Mouse (Mus musculus): ENCODE measurements around the gene Pex5l. TPM values are rescaled to one million over a fixed set of nuclear protein-coding genes. Genes with fewer than 3 reads are reported as not detected.

The Pex5l gene
- polyA plus RNA-seq, 1 experiment from 2014 or later = 4.5 TPM

DNA sequence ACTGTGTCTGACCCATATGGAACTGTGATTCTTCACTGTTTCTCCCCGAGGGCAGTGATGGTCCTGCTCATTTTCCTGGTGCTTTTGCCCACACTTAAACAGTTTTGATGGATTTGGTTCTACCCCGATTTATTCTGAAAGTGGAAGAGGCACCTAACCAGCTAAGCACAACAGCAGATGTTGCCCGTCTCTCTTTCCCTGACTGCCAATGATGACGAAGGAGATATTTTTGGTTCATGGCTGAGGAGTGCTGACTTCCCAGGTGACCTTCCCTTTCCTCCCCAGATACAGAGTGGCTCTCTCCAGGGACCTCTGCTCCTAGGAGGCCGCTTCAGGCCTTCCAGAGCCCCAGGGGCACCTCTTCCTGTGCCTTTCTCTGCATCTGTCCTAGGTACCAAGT lies 155.2 kb downstream of the Pex5l start:
- Histone ChIP-seq H3K36me3 (ENCODE audit: control insufficient read depth, insufficient read depth, low read length) (no peaks in the 10 kb centered on the region), H3K4me1 (replicated peaks; ENCODE audit: control insufficient read depth, insufficient read depth, low read length) (no peaks in the 10 kb centered on the region), H3K27me3 (ENCODE audit: control insufficient read depth, insufficient read depth, low read length) (no peaks in the 10 kb centered on the region), H3K27ac (ENCODE audit: low read depth, low read length) (no peak overlapping the region), H3K9ac (ENCODE audit: low read depth, low read length) (no peak overlapping the region), H3K4me2 (replicated peaks; ENCODE audit: low read depth, low read length) (no peak overlapping the region), H3K9me3 (ENCODE audit: control insufficient read depth, low read length) (no peaks in the 10 kb centered on the region), H3K4me3 (ENCODE audit: low read depth, low read length) (no peak overlapping the region)
- DNase-seq (ENCODE audit: low spot score) (no peak), ATAC-seq (ENCODE audit: low FRiP score) (no peak)
- 79% methylated on average over 5 of the region's 5 CpGs for WGBS

DNA sequence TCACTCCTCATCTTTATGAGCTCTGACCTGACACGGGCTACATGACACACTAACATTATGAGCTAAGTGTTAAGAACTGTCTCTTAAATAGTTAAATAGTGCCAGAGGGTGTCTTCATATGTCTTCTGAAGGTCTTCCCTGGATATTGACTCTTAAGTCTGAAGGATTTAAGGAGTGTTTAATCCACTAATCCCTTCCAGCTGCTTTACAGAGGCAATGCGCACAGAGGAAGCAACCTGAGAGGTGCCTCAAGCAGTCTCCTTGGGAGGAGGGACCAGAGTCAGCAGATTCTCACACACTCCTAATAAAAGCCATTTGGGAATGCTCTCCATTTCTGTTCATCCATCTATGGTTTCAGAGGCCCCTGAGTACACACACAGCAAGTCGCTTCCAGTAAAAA lies 157.9 kb downstream of the Pex5l start:
- no peak overlapping the region for H3K27ac ChIP-seq (ENCODE audit: low read depth, low read length)
- H3K36me3 ChIP-seq (ENCODE audit: control insufficient read depth, insufficient read depth, low read length) = no peaks in the 10 kb centered on the region
- no peaks in the 10 kb centered on the region for H3K27me3 ChIP-seq (ENCODE audit: control insufficient read depth, insufficient read depth, low read length)
- no peak for ATAC-seq (ENCODE audit: low FRiP score)
- H3K4me1 ChIP-seq (replicated peaks; ENCODE audit: control insufficient read depth, insufficient read depth, low read length) = no peaks in the 10 kb centered on the region
- 70% methylated on average over 3 of the region's 3 CpGs for WGBS
- DNase-seq (ENCODE audit: low spot score) = no peak
- H3K4me3 ChIP-seq (ENCODE audit: low read depth, low read length) = no peak overlapping the region
- no peak overlapping the region for H3K4me2 ChIP-seq (replicated peaks; ENCODE audit: low read depth, low read length)
- no peaks in the 10 kb centered on the region for H3K9me3 ChIP-seq (ENCODE audit: control insufficient read depth, low read length)
- H3K9ac ChIP-seq (ENCODE audit: low read depth, low read length) = no peak overlapping the region

DNA sequence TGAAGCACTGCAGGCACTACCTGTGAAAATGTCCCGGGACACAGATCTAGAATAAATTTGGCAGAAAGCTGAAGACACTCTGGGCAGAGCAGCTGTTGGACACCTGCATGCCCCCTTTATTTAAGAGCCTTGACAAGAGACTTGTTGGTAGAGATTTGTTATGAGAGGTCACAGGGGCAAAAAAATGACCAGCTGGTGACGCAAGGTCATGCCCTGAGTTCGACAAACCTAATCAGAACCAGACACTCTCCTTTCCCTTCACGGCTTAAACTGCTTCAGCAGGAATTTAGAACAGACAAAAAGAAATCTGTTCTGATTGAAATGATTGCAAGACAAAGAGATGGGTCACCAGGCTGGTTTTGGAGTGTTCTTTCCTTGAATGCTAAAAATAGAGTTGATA lies 163.1 kb downstream of the Pex5l start:
- Histone ChIP-seq H3K9ac (ENCODE audit: low read depth, low read length) (no peak overlapping the region), H3K36me3 (ENCODE audit: control insufficient read depth, insufficient read depth, low read length) (no peaks in the 10 kb centered on the region), H3K4me3 (ENCODE audit: low read depth, low read length) (no peak overlapping the region), H3K4me2 (replicated peaks; ENCODE audit: low read depth, low read length) (no peak overlapping the region), H3K27ac (ENCODE audit: low read depth, low read length) (no peak overlapping the region), H3K9me3 (ENCODE audit: control insufficient read depth, low read length) (no peaks in the 10 kb centered on the region), H3K27me3 (ENCODE audit: control insufficient read depth, insufficient read depth, low read length) (no peaks in the 10 kb centered on the region), H3K4me1 (replicated peaks; ENCODE audit: control insufficient read depth, insufficient read depth, low read length) (no peaks in the 10 kb centered on the region)
- DNase-seq (ENCODE audit: low spot score) (no peak), ATAC-seq (ENCODE audit: low FRiP score) (no peak)
- 30% methylated on average over 4 of the region's 4 CpGs for WGBS

DNA sequence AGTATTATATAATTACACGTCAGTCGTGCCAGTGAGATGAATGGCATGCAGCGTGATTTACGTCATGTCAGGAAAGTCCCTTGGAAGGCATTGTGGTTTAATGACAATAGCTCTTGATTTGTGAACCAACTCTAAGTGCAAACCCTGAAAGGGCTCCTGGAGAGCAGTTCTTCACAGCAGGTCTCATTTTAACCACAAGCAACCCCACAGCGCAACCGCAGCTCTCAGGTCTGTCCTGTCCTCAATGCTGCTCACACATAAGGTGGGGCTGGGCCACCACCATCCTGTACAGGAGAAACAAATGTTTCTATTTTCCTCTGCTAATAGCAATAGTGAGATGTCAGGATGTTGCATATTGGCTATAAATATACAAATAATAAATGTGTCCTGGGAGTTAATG lies 163.8 kb downstream of the Pex5l start:
- no peaks in the 10 kb centered on the region for H3K36me3 ChIP-seq (ENCODE audit: control insufficient read depth, insufficient read depth, low read length)
- no peak overlapping the region for H3K4me3 ChIP-seq (ENCODE audit: low read depth, low read length)
- H3K4me1 ChIP-seq (replicated peaks; ENCODE audit: control insufficient read depth, insufficient read depth, low read length) = no peaks in the 10 kb centered on the region
- DNase-seq (ENCODE audit: low spot score) (no peak), ATAC-seq (ENCODE audit: low FRiP score) (no peak)
- no peaks in the 10 kb centered on the region for H3K27me3 ChIP-seq (ENCODE audit: control insufficient read depth, insufficient read depth, low read length)
- no peak overlapping the region for H3K4me2 ChIP-seq (replicated peaks; ENCODE audit: low read depth, low read length)
- 35% methylated on average over 6 of the region's 6 CpGs for WGBS
- no peak overlapping the region for H3K27ac ChIP-seq (ENCODE audit: low read depth, low read length)
- no peaks in the 10 kb centered on the region for H3K9me3 ChIP-seq (ENCODE audit: control insufficient read depth, low read length)
- H3K9ac ChIP-seq (ENCODE audit: low read depth, low read length) = no peak overlapping the region

DNA sequence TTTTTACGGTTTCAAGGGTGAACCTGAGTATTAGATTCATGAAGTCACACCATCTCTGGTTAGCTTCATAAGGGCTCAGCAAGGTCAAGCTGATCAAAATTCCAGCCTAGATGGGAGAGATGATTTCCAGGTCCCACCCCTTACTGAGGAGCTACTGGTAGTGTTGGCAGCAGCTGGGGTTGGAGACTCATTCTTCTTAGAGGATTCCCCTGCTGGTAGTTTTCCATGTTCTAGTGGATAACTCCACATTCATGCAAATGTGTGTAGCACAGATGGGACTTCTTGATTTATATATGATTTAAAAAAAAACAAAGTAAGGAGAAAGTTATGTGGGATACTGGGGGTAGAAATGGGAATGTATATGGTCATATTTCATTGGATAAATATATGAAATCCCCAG lies 172.8 kb downstream of the Pex5l start:
- H3K4me2 ChIP-seq (replicated peaks; ENCODE audit: low read depth, low read length) = no peak overlapping the region
- no peak overlapping the region for H3K9ac ChIP-seq (ENCODE audit: low read depth, low read length)
- no peak for DNase-seq (ENCODE audit: low spot score)
- WGBS = 96% methylated on average over 1 of the region's 1 CpGs
- no peaks in the 10 kb centered on the region for H3K36me3 ChIP-seq (ENCODE audit: control insufficient read depth, insufficient read depth, low read length)
- ATAC-seq (ENCODE audit: low FRiP score) = no peak
- no peaks in the 10 kb centered on the region for H3K4me1 ChIP-seq (replicated peaks; ENCODE audit: control insufficient read depth, insufficient read depth, low read length)
- no peak overlapping the region for H3K4me3 ChIP-seq (ENCODE audit: low read depth, low read length)
- H3K27ac ChIP-seq (ENCODE audit: low read depth, low read length) = no peak overlapping the region
- H3K9me3 ChIP-seq (ENCODE audit: control insufficient read depth, low read length) = no peaks in the 10 kb centered on the region
- H3K27me3 ChIP-seq (ENCODE audit: control insufficient read depth, insufficient read depth, low read length) = no peaks in the 10 kb centered on the region

DNA sequence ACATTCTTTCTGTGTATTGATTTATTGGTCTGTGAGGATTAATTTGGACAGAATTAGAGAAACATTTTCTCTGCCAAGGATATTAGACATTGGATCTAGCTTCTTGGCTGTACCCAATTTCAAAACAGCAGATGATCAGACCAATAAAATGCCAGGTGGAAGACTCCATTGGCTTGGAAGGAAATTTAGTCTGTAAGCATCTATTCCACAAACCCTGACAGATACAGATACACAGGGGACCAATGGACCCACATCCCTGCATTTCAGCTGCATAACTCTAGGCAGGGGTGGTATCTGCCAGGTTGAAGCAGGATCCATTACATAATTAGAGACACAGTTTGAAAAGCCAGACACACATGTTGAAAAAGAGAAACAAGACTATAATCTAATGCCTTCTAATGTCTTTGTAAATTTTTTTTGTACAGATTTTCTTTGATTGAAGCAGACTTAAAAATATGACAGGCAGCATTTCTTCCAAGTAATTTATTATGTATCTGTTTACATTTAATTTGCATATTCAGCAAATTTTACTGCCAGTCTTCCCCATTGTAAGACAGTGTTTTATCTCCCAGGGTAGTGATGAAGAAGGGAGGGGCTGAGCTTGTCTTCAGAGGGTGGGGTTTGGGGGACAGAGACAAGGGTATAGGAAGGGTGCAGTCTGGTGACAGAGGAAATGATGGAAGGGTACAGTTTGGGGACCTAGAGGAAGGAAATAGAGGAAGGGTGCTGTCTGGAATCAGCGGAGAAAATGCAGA lies 174.2 kb downstream of the Pex5l start:
- WGBS = 78% methylated on average over 1 of the region's 1 CpGs

DNA sequence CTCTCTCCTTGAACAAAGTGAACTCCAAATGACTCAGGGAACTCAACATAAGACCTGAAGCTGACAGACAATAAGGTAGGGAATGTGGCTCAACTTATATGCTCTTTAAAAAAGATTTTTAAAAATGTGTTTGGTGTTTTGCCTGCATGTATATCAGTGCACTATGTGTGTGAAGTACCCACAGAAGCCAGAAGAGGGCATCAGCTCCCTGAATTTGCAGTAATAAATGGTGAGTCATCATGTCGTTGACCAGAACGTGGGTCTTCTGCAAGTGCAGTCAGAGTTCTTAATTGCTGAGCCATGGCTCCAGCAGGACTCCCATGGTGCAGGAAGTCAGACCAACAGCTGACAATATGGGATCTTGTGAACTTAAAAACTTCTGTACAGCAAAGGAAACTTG lies 177.5 kb downstream of the Pex5l start:
- Histone ChIP-seq H3K27me3 (ENCODE audit: control insufficient read depth, insufficient read depth, low read length) (no peaks in the 10 kb centered on the region), H3K9me3 (ENCODE audit: control insufficient read depth, low read length) (no peaks in the 10 kb centered on the region), H3K36me3 (ENCODE audit: control insufficient read depth, insufficient read depth, low read length) (no peaks in the 10 kb centered on the region), H3K4me3 (ENCODE audit: low read depth, low read length) (no peak overlapping the region), H3K4me2 (replicated peaks; ENCODE audit: low read depth, low read length) (no peak overlapping the region), H3K9ac (ENCODE audit: low read depth, low read length) (no peak overlapping the region), H3K27ac (ENCODE audit: low read depth, low read length) (no peak overlapping the region), H3K4me1 (replicated peaks; ENCODE audit: control insufficient read depth, insufficient read depth, low read length) (no peaks in the 10 kb centered on the region)
- DNase-seq (ENCODE audit: low spot score) = peak; percentile 56
- WGBS = 4% methylated on average over 2 of the region's 2 CpGs
- ATAC-seq (ENCODE audit: low FRiP score) = no peak

More for the DNA sequence above, 174.2 kb downstream of the Pex5l start:
- Histone ChIP-seq H3K4me1 (replicated peaks; ENCODE audit: control insufficient read depth, insufficient read depth, low read length) (no peaks in the 10 kb centered on the region), H3K27ac (ENCODE audit: low read depth, low read length) (no peak overlapping the region), H3K9ac (ENCODE audit: low read depth, low read length) (no peak overlapping the region), H3K4me3 (ENCODE audit: low read depth, low read length) (no peak overlapping the region), H3K27me3 (ENCODE audit: control insufficient read depth, insufficient read depth, low read length) (no peaks in the 10 kb centered on the region), H3K9me3 (ENCODE audit: control insufficient read depth, low read length) (no peaks in the 10 kb centered on the region), H3K4me2 (replicated peaks; ENCODE audit: low read depth, low read length) (no peak overlapping the region), H3K36me3 (ENCODE audit: control insufficient read depth, insufficient read depth, low read length) (no peaks in the 10 kb centered on the region)
- DNase-seq (ENCODE audit: low spot score) = no peak
- no peak for ATAC-seq (ENCODE audit: low FRiP score)

DNA sequence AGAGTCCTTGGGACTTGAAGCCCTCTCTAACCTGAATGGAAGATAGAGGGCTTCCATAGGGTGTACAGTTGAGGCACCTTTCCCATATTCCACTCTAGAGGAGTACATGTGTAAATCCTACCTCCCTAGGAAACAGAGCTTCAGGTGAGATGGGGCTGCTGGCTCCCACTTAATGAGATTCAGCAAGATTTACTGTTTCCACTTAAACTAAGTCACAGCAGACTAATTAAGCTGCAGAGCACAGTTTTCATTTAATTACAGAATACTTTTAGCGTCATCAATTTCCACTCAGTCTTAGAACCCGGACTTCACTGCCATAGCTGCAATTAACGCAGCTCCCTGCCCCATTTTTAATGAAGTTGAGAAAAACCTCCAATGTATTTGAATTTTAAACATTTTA lies 181.6 kb downstream of the Pex5l start:
- 91% methylated on average over 3 of the region's 3 CpGs for WGBS
- Histone ChIP-seq H3K27me3 (ENCODE audit: control insufficient read depth, insufficient read depth, low read length) (no peaks in the 10 kb centered on the region), H3K36me3 (ENCODE audit: control insufficient read depth, insufficient read depth, low read length) (no peaks in the 10 kb centered on the region), H3K4me3 (ENCODE audit: low read depth, low read length) (no peak overlapping the region), H3K27ac (ENCODE audit: low read depth, low read length) (no peak overlapping the region), H3K9ac (ENCODE audit: low read depth, low read length) (no peak overlapping the region), H3K4me2 (replicated peaks; ENCODE audit: low read depth, low read length) (no peak overlapping the region), H3K9me3 (ENCODE audit: control insufficient read depth, low read length) (no peaks in the 10 kb centered on the region), H3K4me1 (replicated peaks; ENCODE audit: control insufficient read depth, insufficient read depth, low read length) (no peaks in the 10 kb centered on the region)
- no peak for DNase-seq (ENCODE audit: low spot score)
- ATAC-seq (ENCODE audit: low FRiP score) = no peak

DNA sequence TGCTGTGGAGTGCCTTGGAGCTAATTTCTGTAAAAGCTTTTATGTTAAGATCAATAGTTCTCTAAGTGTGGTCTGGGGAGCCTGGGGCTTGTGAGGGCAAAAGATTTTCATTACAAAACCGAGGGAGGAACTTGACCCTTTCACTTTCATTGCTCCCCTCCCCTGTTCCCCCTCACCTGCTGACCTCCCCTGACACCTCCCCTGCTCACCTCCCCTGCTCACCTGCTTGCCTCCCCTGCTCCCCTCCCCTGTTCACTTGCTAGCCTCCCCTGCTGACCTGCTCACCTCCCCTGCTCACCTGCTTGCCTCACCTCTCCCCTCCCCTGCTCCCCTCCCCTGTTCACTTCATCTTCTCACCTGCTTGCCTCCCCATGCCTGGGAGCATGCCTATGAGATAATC lies 191.7 kb downstream of the Pex5l start:
- ATAC-seq (ENCODE audit: low FRiP score) (no peak), DNase-seq (ENCODE audit: low spot score) (no peak)
- Histone ChIP-seq H3K36me3 (ENCODE audit: control insufficient read depth, insufficient read depth, low read length) (no peaks in the 10 kb centered on the region), H3K9ac (ENCODE audit: low read depth, low read length) (no peak overlapping the region), H3K4me2 (replicated peaks; ENCODE audit: low read depth, low read length) (no peak overlapping the region), H3K4me3 (ENCODE audit: low read depth, low read length) (no peak overlapping the region), H3K27me3 (ENCODE audit: control insufficient read depth, insufficient read depth, low read length) (no peaks in the 10 kb centered on the region), H3K9me3 (ENCODE audit: control insufficient read depth, low read length) (no peaks in the 10 kb centered on the region), H3K4me1 (replicated peaks; ENCODE audit: control insufficient read depth, insufficient read depth, low read length) (no peaks in the 10 kb centered on the region), H3K27ac (ENCODE audit: low read depth, low read length) (no peak overlapping the region)
- 12% methylated on average over 1 of the region's 1 CpGs for WGBS
